Mouse (Mus musculus): ENCODE data around the gene Arid1b. TPM values are rescaled to one million over a fixed set of nuclear protein-coding genes. Genes with fewer than 3 reads are reported as not detected.

The Arid1b gene
- polyA plus RNA-seq, 1 experiment, result 13.3 TPM

- no peaks in the 10 kb centered on the region for H3K27me3 ChIP-seq (replicated peaks)
- peaks cover 84% of the 10 kb centered on the region for H3K4me1 ChIP-seq
- peak overlapping the region; percentile 0 for H3K4me3 ChIP-seq (replicated peaks)
- TF ChIP-seq GATA1 (IDR thresholded peaks at IDR 0.05; ENCODE audit: borderline replicate concordance, low read length), result no peak
- no peak for TF ChIP-seq FLI1 (IDR thresholded peaks at IDR 0.05; ENCODE audit: low read length)
- H3K9me3 ChIP-seq, result no peaks in the 10 kb centered on the region
- H3K36me3 ChIP-seq (replicated peaks; ENCODE audit: low read length), result peaks cover 10% of the 10 kb centered on the region
Measured at GRCm38 (mm10) chr17:5002937-5003508, 8.9 kb downstream of the Arid1b start.

- H3K4me1 ChIP-seq, result peaks cover 88% of the 10 kb centered on the region
- H3K36me3 ChIP-seq (replicated peaks; ENCODE audit: low read length), result peaks cover 10% of the 10 kb centered on the region
- H3K27me3 ChIP-seq (replicated peaks), result no peaks in the 10 kb centered on the region
- TF ChIP-seq FLI1 (IDR thresholded peaks at IDR 0.05; ENCODE audit: low read length) (no peak), GATA1 (IDR thresholded peaks at IDR 0.05; ENCODE audit: borderline replicate concordance, low read length) (no peak)
- H3K9me3 ChIP-seq, result no peaks in the 10 kb centered on the region
- peak overlapping the region; percentile 62 for H3K4me3 ChIP-seq (replicated peaks)
Measured at GRCm38 (mm10) chr17:5004266-5004665, 10.1 kb downstream of the Arid1b start.

- TF ChIP-seq FLI1 (IDR thresholded peaks at IDR 0.05; ENCODE audit: low read length), result no peak
- TF ChIP-seq GATA1 (IDR thresholded peaks at IDR 0.05; ENCODE audit: borderline replicate concordance, low read length), result no peak
Measured at GRCm38 (mm10) chr17:5004706-5005105, 10.6 kb downstream of the Arid1b start.

GRCm38 (mm10) chr17:5005285-5005684, 11.2 kb downstream of the Arid1b start:
- Histone ChIP-seq H3K4me1 (peaks cover 91% of the 10 kb centered on the region), H3K36me3 (replicated peaks; ENCODE audit: low read length) (peaks cover 10% of the 10 kb centered on the region), H3K4me3 (replicated peaks) (peak overlapping the region; percentile 42), H3K27me3 (replicated peaks) (no peaks in the 10 kb centered on the region), H3K9me3 (no peaks in the 10 kb centered on the region)
- no peak for TF ChIP-seq FLI1 (IDR thresholded peaks at IDR 0.05; ENCODE audit: low read length)
- no peak for TF ChIP-seq GATA1 (IDR thresholded peaks at IDR 0.05; ENCODE audit: borderline replicate concordance, low read length)

More at GRCm38 (mm10) chr17:5004706-5005105, 10.6 kb downstream of the Arid1b start:
- Histone ChIP-seq H3K9me3 (no peaks in the 10 kb centered on the region), H3K27me3 (replicated peaks) (no peaks in the 10 kb centered on the region), H3K4me1 (peaks cover 91% of the 10 kb centered on the region), H3K4me3 (replicated peaks) (peak overlapping the region; percentile 42), H3K36me3 (replicated peaks; ENCODE audit: low read length) (peaks cover 10% of the 10 kb centered on the region)

GRCm38 (mm10) chr17:5007156-5007658, 13.1 kb downstream of the Arid1b start:
- TF ChIP-seq FLI1 (IDR thresholded peaks at IDR 0.05; ENCODE audit: low read length) (no peak), GATA1 (IDR thresholded peaks at IDR 0.05; ENCODE audit: borderline replicate concordance, low read length) (no peak)
- Histone ChIP-seq H3K27me3 (replicated peaks) (no peaks in the 10 kb centered on the region), H3K4me1 (peaks cover 93% of the 10 kb centered on the region), H3K36me3 (replicated peaks; ENCODE audit: low read length) (peaks cover 3% of the 10 kb centered on the region), H3K9me3 (no peaks in the 10 kb centered on the region), H3K4me3 (replicated peaks) (no peak overlapping the region)

GRCm38 (mm10) chr17:5008236-5008635, 14.1 kb downstream of the Arid1b start:
- Histone ChIP-seq H3K4me3 (replicated peaks) (no peak overlapping the region), H3K4me1 (peaks cover 88% of the 10 kb centered on the region), H3K9me3 (no peaks in the 10 kb centered on the region), H3K27me3 (replicated peaks) (no peaks in the 10 kb centered on the region), H3K36me3 (replicated peaks; ENCODE audit: low read length) (peaks cover 9% of the 10 kb centered on the region)
- TF ChIP-seq GATA1 (IDR thresholded peaks at IDR 0.05; ENCODE audit: borderline replicate concordance, low read length), result no peak
- TF ChIP-seq FLI1 (IDR thresholded peaks at IDR 0.05; ENCODE audit: low read length), result no peak

GRCm38 (mm10) chr17:5008761-5009160, 14.6 kb downstream of the Arid1b start:
- peak overlapping the region; percentile 24 for H3K4me3 ChIP-seq (replicated peaks)
- TF ChIP-seq GATA1 (IDR thresholded peaks at IDR 0.05; ENCODE audit: borderline replicate concordance, low read length) (no peak), FLI1 (IDR thresholded peaks at IDR 0.05; ENCODE audit: low read length) (no peak)
- no peaks in the 10 kb centered on the region for H3K9me3 ChIP-seq
- no peaks in the 10 kb centered on the region for H3K27me3 ChIP-seq (replicated peaks)
- peaks cover 9% of the 10 kb centered on the region for H3K36me3 ChIP-seq (replicated peaks; ENCODE audit: low read length)
- H3K4me1 ChIP-seq, result peaks cover 85% of the 10 kb centered on the region

GRCm38 (mm10) chr17:5009526-5010260, 15.6 kb downstream of the Arid1b start:
- Histone ChIP-seq H3K4me1 (peaks cover 85% of the 10 kb centered on the region), H3K4me3 (replicated peaks) (peak overlapping the region; percentile 69), H3K27me3 (replicated peaks) (no peaks in the 10 kb centered on the region), H3K9me3 (no peaks in the 10 kb centered on the region), H3K36me3 (replicated peaks; ENCODE audit: low read length) (peaks cover 17% of the 10 kb centered on the region)
- TF ChIP-seq GATA1 (IDR thresholded peaks at IDR 0.05; ENCODE audit: borderline replicate concordance, low read length) (no peak), FLI1 (IDR thresholded peaks at IDR 0.05; ENCODE audit: low read length) (no peak)

- Histone ChIP-seq H3K9me3 (no peaks in the 10 kb centered on the region), H3K4me3 (replicated peaks) (no peak overlapping the region), H3K36me3 (replicated peaks; ENCODE audit: low read length) (peaks cover 20% of the 10 kb centered on the region), H3K27me3 (replicated peaks) (no peaks in the 10 kb centered on the region), H3K4me1 (peaks cover 77% of the 10 kb centered on the region)
- TF ChIP-seq FLI1 (IDR thresholded peaks at IDR 0.05; ENCODE audit: low read length), result no peak
- no peak for TF ChIP-seq GATA1 (IDR thresholded peaks at IDR 0.05; ENCODE audit: borderline replicate concordance, low read length)
Measured at GRCm38 (mm10) chr17:5010781-5011180, 16.6 kb downstream of the Arid1b start.

GRCm38 (mm10) chr17:5012091-5012490, 18.0 kb downstream of the Arid1b start:
- TF ChIP-seq GATA1 (IDR thresholded peaks at IDR 0.05; ENCODE audit: borderline replicate concordance, low read length) (no peak), FLI1 (IDR thresholded peaks at IDR 0.05; ENCODE audit: low read length) (no peak)
- H3K9me3 ChIP-seq, result no peaks in the 10 kb centered on the region
- H3K36me3 ChIP-seq (replicated peaks; ENCODE audit: low read length), result peaks cover 20% of the 10 kb centered on the region
- H3K4me1 ChIP-seq, result peaks cover 71% of the 10 kb centered on the region
- H3K27me3 ChIP-seq (replicated peaks), result no peaks in the 10 kb centered on the region
- no peak overlapping the region for H3K4me3 ChIP-seq (replicated peaks)

Measured in megakaryocyte, embryonic 14.5 days (primary cell).